Mouse (Mus musculus) lung, adult 2 months (tissue): ENCODE data around the gene Mau2. TPM values are rescaled to one million over a fixed set of nuclear protein-coding genes. Genes with fewer than 3 reads are reported as not detected.
"Not testable (repeated sequence)": the region's sequence is repeated elsewhere in the genome, so short reads cannot be mapped to it uniquely, and the experiment has no call there.

Experiments used
- DNase-seq: peaks from one replicate; pipeline ENCODE4 v3.0.0; 2022
- H3K4me1 ChIP-seq: fragments of 200-500 bp; 2 replicates; pipeline ENCODE4 v1.6.1; 2011; ENCODE audit warnings: low read length; ENCODE audit not compliant: control insufficient read depth, insufficient read depth
- H3K4me3 ChIP-seq: fragments of 200-500 bp; replicated peaks from 2 replicates; pipeline ENCODE3; 2011; ENCODE audit warnings: low read depth, mild to moderate bottlenecking, control low read depth, low read length; ENCODE audit errors: extremely low read depth
- CTCF ChIP-seq: fragments of 200-500 bp; IDR thresholded peaks from 2 replicates; pipeline ENCODE4 v1.5.1; 2011; ENCODE audit warnings: mild to moderate bottlenecking, low read length, control low read depth; ENCODE audit not compliant: insufficient read depth
- POLR2A ChIP-seq: fragments of 200-500 bp; IDR thresholded peaks from 2 replicates; pipeline ENCODE4 v1.6.1; 2011; ENCODE audit warnings: low read depth, mild to moderate bottlenecking, control low read depth, low read length, borderline replicate concordance; ENCODE audit errors: extremely low read depth
- WGBS: fragments of 180-500 bp; shearing (Covaris S2); methylation state at CpG from one replicate; pipeline ENCODE4 v1.1.7; 2018; 5-methylcytosine and 5-hydroxymethylcytosine counted together
- polyA plus RNA-seq: library from polyadenylated mRNA; depleted of rRNA; stranded (reverse); fragments of >200 nt; gene quantifications from 2 replicates; pipeline ENCODE4 v1.2.3, GENCODE M21; 2012

The Mau2 gene
- polyA plus RNA-seq, 1 experiment = 88.5 TPM

GRCm38 (mm10) chr8:70030255-70030654, 12.3 kb downstream of the Mau2 start:
- no peak for DNase-seq
- no peak for TF ChIP-seq CTCF
- TF ChIP-seq POLR2A = no peak
- 98% methylated on average over 1 of the region's 1 CpGs for WGBS
- Histone ChIP-seq H3K4me3 (no peak overlapping the region), H3K4me1 (no peaks in the 10 kb centered on the region)

- 89% methylated on average over 2 of the region's 2 CpGs for WGBS
- Histone ChIP-seq H3K4me1 (no peaks in the 10 kb centered on the region), H3K4me3 (no peak overlapping the region)
- TF ChIP-seq CTCF (no peak), POLR2A (no peak)
- DNase-seq = no peak
These were observed 16.4 kb downstream of the Mau2 start for GRCm38 (mm10) chr8:70026151-70026550.

- H3K4me3 ChIP-seq = no peak overlapping the region
- no peak for DNase-seq
- H3K4me1 ChIP-seq = no peaks in the 10 kb centered on the region
- 84% methylated on average over 8 of the region's 8 CpGs for WGBS
- no peak for TF ChIP-seq CTCF
- no peak for TF ChIP-seq POLR2A
These were observed 18.9 kb downstream of the Mau2 start for GRCm38 (mm10) chr8:70023596-70023995.

- DNase-seq = no peak
- 52% methylated on average over 1 of the region's 1 CpGs for WGBS
- H3K4me1 ChIP-seq = no peaks in the 10 kb centered on the region
- TF ChIP-seq POLR2A (no peak), CTCF (no peak)
- no peak overlapping the region for H3K4me3 ChIP-seq
These were observed 27.5 kb downstream of the Mau2 start for GRCm38 (mm10) chr8:70015017-70015416.

- 85% methylated on average over 1 of the region's 1 CpGs for WGBS
- Histone ChIP-seq H3K4me1 (no peaks in the 10 kb centered on the region), H3K4me3 (no peak overlapping the region)
- no peak for DNase-seq
- TF ChIP-seq CTCF (no peak), POLR2A (no peak)
These were observed 29.8 kb downstream of the Mau2 start for GRCm38 (mm10) chr8:70012763-70013162.

GRCm38 (mm10) chr8:70012350-70012749, 30.2 kb downstream of the Mau2 start:
- no peak for DNase-seq
- TF ChIP-seq CTCF (no peak), POLR2A (no peak)
- WGBS = 70% methylated on average over 3 of the region's 3 CpGs
- Histone ChIP-seq H3K4me1 (no peaks in the 10 kb centered on the region), H3K4me3 (no peak overlapping the region)

GRCm38 (mm10) chr8:70010796-70011195, 31.7 kb downstream of the Mau2 start:
- not testable (repeated sequence) for DNase-seq, H3K4me3 ChIP-seq, H3K4me1 ChIP-seq
- 91% methylated on average over 14 of the region's 14 CpGs for WGBS

- WGBS = 38% methylated on average over 2 of the region's 2 CpGs
- DNase-seq = no peak
- peaks cover 10% of the 10 kb centered on the region; the same call in 1 of the 2 replicates for H3K4me1 ChIP-seq
- TF ChIP-seq CTCF (no peak), POLR2A (no peak)
- no peak overlapping the region for H3K4me3 ChIP-seq
These were observed 37.4 kb downstream of the Mau2 start for GRCm38 (mm10) chr8:70005178-70005577.

GRCm38 (mm10) chr8:70004345-70004744, 38.2 kb downstream of the Mau2 start:
- DNase-seq = no peak
- H3K4me3 ChIP-seq = no peak overlapping the region
- TF ChIP-seq POLR2A (no peak), CTCF (no peak)
- peaks cover 10% of the 10 kb centered on the region; the same call in 1 of the 2 replicates for H3K4me1 ChIP-seq

GRCm38 (mm10) chr8:70003204-70003657, 39.3 kb downstream of the Mau2 start:
- no peak for TF ChIP-seq POLR2A
- TF ChIP-seq CTCF = no peak
- H3K4me3 ChIP-seq = no peak overlapping the region
- 39% methylated on average over 4 of the region's 4 CpGs for WGBS
- H3K4me1 ChIP-seq = peaks cover 10% of the 10 kb centered on the region; the same call in 1 of the 2 replicates
- DNase-seq = no peak

- H3K4me3 ChIP-seq, H3K4me1 ChIP-seq, DNase-seq: not testable (repeated sequence)
- 32% methylated on average over 7 of the region's 7 CpGs for WGBS
These were observed 40.7 kb downstream of the Mau2 start for GRCm38 (mm10) chr8:70001892-70002191.
